Mouse (Mus musculus): ENCODE results near the gene Mcoln2. TPM values are rescaled to one million over a fixed set of nuclear protein-coding genes. Genes with fewer than 3 reads are reported as not detected.
A peak's percentile ranks its signal among the peaks of the same experiment; 100 is the strongest.

Mcoln2 gene
- polyA plus RNA-seq, 1 experiment from 2014 or later, result 0.36 TPM

DNA sequence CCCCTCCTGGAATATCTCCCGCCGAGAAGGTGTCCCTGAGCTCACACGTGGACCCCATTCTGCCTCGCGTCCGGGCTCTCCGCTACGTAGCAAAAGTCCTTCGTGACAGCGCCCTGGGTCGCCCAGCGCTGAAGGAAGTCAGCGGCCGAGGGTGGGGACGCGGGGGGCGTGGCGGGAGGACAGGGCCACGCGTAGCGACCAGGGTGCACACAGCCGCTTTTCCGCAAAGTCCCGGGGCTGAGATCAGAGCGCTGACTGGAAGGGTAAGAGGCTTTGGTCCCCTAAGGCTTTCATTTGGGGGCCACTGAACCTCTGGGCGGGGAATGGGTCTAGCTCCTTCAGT is 396 bp downstream of the Mcoln2 start:
- H3K9ac ChIP-seq, result peak overlapping the region; percentile 63
- H3K4me3 ChIP-seq, result peak overlapping the region; percentile 41
- H3K27me3 ChIP-seq, result peaks cover 46% of the 10 kb centered on the region
- peaks cover 21% of the 10 kb centered on the region for H3K4me1 ChIP-seq (replicated peaks)
- no peaks in the 10 kb centered on the region for H3K36me3 ChIP-seq
- WGBS, result under 1% methylated on average over 26 of the region's 26 CpGs
- H3K4me2 ChIP-seq, result peak overlapping the region; percentile 83
- peak; percentile 59; the same call in 1 of the 2 replicates for ATAC-seq (ENCODE audit: low read depth)
- H3K9me3 ChIP-seq, result peaks cover 5% of the 10 kb centered on the region
- no peak overlapping the region for H3K27ac ChIP-seq (replicated peaks)

DNA sequence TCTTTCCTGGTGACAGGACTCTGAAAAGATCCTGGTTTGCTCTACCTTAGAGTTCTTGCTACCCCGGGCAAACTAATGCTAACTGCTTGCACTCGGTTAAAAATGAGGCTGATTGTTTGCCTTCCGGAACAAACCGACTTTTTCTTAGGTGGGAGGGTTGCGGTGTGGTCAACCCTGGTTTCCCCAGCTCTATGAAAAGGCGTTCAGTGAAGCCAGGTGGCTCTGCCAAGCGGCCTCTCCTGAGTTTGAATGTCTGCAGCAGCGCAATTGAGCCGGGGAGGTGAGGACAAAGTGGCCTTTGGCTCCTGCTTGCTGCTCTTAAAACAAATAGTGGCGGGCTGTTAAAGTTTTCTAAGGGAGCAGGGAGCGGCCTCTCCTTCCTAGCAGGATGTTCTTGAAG is 927 bp downstream of the Mcoln2 start:
- Histone ChIP-seq H3K9ac (peak overlapping the region; percentile 63; the same call in 1 of the 2 replicates), H3K4me2 (peak overlapping the region; percentile 83), H3K36me3 (no peaks in the 10 kb centered on the region), H3K27me3 (peaks cover 46% of the 10 kb centered on the region), H3K4me3 (peak overlapping the region; percentile 41), H3K4me1 (replicated peaks) (peaks cover 21% of the 10 kb centered on the region), H3K27ac (replicated peaks) (no peak overlapping the region), H3K9me3 (no peaks in the 10 kb centered on the region)
- WGBS, result 16% methylated on average over 11 of the region's 11 CpGs
- no peak for ATAC-seq (ENCODE audit: low read depth)

DNA sequence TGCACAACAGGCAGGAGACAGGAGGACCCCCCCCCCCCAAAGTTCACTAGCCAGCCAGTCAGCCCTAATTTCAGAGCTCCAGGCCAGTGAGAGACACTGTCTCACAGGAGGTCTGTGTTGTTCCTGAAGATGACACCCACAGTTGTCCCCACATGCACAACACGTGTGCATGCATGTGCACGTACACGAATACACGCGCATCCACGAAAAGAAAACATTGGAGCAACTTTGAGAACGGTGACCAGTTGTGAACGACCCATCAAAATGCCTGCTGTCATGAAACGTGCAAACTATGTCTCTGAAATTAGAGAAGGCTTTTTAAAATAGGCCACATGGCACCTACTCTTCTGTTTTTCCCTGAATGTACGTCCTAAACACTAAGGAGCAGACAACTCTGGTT is 1.7 kb downstream of the Mcoln2 start:
- Histone ChIP-seq H3K27ac (replicated peaks) (no peak overlapping the region), H3K36me3 (no peaks in the 10 kb centered on the region), H3K4me1 (replicated peaks) (peaks cover 21% of the 10 kb centered on the region), H3K27me3 (peaks cover 46% of the 10 kb centered on the region), H3K4me2 (no peak overlapping the region), H3K9ac (no peak overlapping the region), H3K4me3 (no peak overlapping the region), H3K9me3 (no peaks in the 10 kb centered on the region)
- 94% methylated on average over 10 of the region's 10 CpGs for WGBS
- no peak for ATAC-seq (ENCODE audit: low read depth)

DNA sequence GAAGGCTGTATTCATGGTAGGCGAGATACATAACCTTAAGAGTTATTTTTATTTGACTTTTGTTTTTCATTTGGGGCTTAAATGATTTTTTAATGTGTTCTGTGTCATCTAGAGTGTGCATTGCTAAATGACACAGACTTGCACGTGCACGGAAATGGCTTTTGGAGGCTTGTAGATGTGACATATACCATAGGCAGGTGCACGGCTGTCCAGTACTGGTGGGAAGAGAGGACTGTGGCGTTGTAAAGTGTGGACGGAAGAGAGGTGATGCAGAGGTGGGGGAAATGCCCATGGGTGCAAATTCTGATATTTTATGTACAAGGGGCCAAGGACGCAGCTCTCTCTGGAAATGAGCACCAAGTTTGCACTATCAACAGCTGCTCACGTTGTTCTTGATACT is 2.1 kb downstream of the Mcoln2 start:
- H3K4me1 ChIP-seq (replicated peaks), result peaks cover 21% of the 10 kb centered on the region
- H3K9ac ChIP-seq, result no peak overlapping the region
- no peaks in the 10 kb centered on the region for H3K36me3 ChIP-seq
- 92% methylated on average over 8 of the region's 8 CpGs for WGBS
- H3K4me3 ChIP-seq, result no peak overlapping the region
- no peak for ATAC-seq (ENCODE audit: low read depth)
- no peaks in the 10 kb centered on the region for H3K9me3 ChIP-seq
- no peak overlapping the region for H3K27ac ChIP-seq (replicated peaks)
- H3K27me3 ChIP-seq, result peaks cover 46% of the 10 kb centered on the region
- no peak overlapping the region for H3K4me2 ChIP-seq

DNA sequence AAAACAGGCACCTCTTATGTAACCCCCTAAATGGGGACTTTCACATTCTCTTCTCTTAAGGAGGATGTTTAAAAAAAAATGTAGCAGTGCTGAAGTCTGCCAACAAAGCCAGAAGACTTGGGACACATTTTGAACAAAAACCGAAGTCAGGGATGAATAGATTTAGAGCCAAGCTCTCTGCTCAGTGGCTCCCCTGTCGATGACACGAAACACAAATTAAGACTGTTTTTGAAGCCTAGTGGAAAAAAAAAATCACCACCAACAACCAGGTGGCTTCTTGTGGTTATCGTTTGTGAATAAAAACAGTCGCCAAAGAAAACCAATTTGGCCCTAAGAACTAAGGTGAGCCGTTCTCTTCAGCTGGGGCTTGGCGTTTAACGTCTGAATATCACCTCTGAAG is 2.7 kb downstream of the Mcoln2 start:
- Histone ChIP-seq H3K9me3 (no peaks in the 10 kb centered on the region), H3K4me2 (no peak overlapping the region), H3K9ac (no peak overlapping the region), H3K4me3 (no peak overlapping the region), H3K36me3 (no peaks in the 10 kb centered on the region), H3K4me1 (replicated peaks) (peaks cover 21% of the 10 kb centered on the region), H3K27me3 (peaks cover 46% of the 10 kb centered on the region), H3K27ac (replicated peaks) (no peak overlapping the region)
- no peak for ATAC-seq (ENCODE audit: low read depth)
- WGBS, result 86% methylated on average over 8 of the region's 8 CpGs

DNA sequence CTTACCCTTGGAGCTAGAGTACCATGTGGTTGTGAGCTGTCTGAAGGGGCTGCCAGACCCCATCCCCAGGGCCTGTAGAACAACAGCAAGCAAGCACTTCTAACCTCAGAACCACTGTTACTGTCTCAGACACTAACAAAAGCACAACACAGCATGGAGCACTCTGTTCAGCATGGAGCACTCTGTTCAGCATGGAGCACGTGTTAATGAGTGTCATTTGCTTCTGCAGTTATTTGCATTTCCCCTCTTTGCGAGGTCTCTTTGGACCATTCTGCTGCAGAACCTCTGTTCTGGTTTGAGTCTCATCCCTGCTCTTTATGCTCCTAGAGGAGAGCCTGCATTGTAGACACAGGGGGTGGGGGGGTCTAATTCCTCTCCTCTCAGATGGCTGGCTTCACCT is 3.3 kb downstream of the Mcoln2 start:
- no peak for ATAC-seq (ENCODE audit: low read depth)
- H3K27me3 ChIP-seq, result peaks cover 46% of the 10 kb centered on the region
- no peaks in the 10 kb centered on the region for H3K9me3 ChIP-seq
- H3K9ac ChIP-seq, result no peak overlapping the region
- no peaks in the 10 kb centered on the region for H3K36me3 ChIP-seq
- H3K27ac ChIP-seq (replicated peaks), result no peak overlapping the region
- H3K4me3 ChIP-seq, result no peak overlapping the region
- 61% methylated on average over 2 of the region's 2 CpGs for WGBS
- H3K4me1 ChIP-seq (replicated peaks), result peaks cover 21% of the 10 kb centered on the region
- no peak overlapping the region for H3K4me2 ChIP-seq

DNA sequence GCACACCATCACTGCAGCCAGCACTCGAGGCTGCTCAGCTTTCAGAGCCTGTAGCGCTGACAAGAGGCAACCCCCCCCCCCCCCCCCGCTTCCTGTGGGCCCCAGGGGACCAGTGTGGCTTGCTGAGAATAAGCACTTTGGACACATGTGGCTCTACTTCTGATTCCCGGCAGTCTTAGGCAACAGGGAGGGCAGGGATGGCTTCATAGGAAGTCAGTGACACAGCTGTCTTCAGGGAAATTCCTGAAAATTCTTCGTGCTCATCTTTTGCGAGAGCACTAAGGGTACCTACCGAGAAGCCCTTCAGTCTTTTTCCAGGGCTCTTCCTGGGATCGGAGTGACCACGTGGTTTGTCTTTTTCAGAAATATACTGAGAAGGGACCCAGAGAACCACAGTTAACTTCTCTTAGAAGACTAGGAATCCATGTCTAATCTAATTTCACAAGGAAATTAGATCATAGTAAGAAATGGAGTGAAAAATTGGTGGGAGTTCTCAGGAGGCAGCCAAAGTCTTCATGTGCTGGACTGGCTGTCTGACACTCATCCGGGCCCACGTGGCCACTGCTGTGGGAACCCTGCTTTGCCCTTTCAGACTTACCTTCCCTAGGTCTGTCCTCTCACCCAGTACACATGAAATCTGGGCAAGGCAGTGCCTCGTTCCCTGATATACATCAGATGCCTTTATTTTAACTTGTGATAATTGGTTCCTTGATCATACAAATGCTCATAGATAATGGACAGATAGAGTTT is 4.4 kb downstream of the Mcoln2 start:
- WGBS, result 26% methylated on average over 12 of the region's 12 CpGs
- H3K36me3 ChIP-seq, result no peaks in the 10 kb centered on the region
- peaks cover 21% of the 10 kb centered on the region for H3K4me1 ChIP-seq (replicated peaks)
- peaks cover 40% of the 10 kb centered on the region for H3K27me3 ChIP-seq
- no peak overlapping the region for H3K27ac ChIP-seq (replicated peaks)
- no peaks in the 10 kb centered on the region for H3K9me3 ChIP-seq
- no peak overlapping the region for H3K4me3 ChIP-seq
- H3K4me2 ChIP-seq, result 0 out of 2 replicates have a peak overlapping the region, but pooled peaks have one; percentile 3
- no peak for ATAC-seq (ENCODE audit: low read depth)
- no peak overlapping the region for H3K9ac ChIP-seq

DNA sequence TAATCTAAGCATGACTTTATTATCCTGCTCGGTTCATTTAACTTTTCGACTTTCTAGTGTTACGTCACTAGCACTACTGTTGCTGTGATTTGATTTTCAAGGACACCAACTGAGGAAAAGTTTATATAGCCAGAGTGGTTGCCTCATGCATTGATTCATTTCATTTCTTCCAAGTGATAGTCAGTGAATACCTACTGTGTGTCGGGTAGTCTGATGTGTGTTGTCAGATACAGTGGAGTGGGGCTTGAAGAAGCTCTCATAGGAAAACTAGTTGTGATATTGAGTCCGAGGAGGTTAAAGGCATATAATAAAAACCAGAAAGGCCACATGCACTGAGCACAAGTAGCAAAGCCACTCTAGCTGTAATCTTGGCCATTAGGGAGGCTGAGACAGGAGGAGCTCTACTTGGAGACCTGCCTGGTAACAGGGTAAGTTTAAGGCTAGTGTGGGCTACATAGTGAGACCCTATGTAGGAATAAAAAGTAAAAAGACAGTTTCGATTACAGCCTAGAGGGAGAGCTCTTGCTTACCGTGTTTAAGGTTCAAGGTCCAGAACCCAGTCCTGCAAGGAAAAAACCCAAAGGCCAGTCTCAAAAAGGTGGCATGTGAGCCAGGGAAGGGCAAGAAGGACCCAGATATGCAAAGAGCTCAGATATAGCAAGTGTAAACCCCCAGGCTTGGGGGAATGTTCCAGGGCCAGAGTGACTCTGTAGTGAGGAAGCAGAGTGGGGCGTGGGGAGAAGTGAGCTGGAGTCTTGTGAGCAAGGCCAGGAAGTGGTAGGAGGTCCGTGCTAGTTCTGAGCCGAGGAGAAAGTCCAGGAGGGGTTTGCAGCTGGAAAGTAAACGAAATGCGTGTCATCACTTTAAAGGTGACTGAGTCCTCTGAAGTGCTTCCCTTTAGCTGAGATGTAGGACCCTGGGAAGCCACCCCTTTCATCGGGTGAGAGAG is 6.3 kb downstream of the Mcoln2 start:
- no peak for ATAC-seq (ENCODE audit: low read depth)
- WGBS, result 86% methylated on average over 13 of the region's 13 CpGs
- H3K4me3 ChIP-seq, result no peak overlapping the region
- H3K4me2 ChIP-seq, result no peak overlapping the region
- H3K9me3 ChIP-seq, result no peaks in the 10 kb centered on the region
- H3K9ac ChIP-seq, result no peak overlapping the region
- no peaks in the 10 kb centered on the region for H3K36me3 ChIP-seq
- H3K4me1 ChIP-seq (replicated peaks), result peaks cover 9% of the 10 kb centered on the region
- no peak overlapping the region for H3K27ac ChIP-seq (replicated peaks)
- peaks cover 21% of the 10 kb centered on the region for H3K27me3 ChIP-seq

DNA sequence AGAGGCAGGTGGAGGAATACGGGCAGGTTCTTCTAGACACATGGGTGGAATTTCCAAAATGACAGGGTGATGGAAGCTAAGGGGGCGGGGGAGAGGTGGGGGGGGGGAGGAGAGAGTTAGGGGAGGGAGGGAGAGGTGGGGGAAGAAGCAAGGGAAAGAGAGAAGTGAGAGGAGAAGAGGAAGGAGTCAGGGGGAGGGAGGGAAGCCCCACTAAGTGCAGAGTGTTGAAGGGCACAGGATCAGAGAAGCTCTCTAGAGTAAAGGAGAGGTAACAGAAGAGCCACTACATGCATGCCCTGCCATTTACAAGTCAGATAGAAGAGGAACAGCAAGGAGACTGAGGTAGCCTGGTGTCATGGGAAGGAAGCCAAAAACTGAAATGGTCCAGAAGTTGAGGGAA is 7.2 kb downstream of the Mcoln2 start:
- H3K36me3 ChIP-seq, result no peaks in the 10 kb centered on the region
- no peak overlapping the region for H3K4me3 ChIP-seq
- H3K27ac ChIP-seq (replicated peaks), result no peak overlapping the region
- H3K9ac ChIP-seq, result no peak overlapping the region
- H3K4me1 ChIP-seq (replicated peaks), result peaks cover 9% of the 10 kb centered on the region
- no peak overlapping the region for H3K4me2 ChIP-seq
- H3K27me3 ChIP-seq, result peaks cover 12% of the 10 kb centered on the region
- ATAC-seq (ENCODE audit: low read depth), result no peak
- 82% methylated on average over 2 of the region's 2 CpGs for WGBS
- no peaks in the 10 kb centered on the region for H3K9me3 ChIP-seq

DNA sequence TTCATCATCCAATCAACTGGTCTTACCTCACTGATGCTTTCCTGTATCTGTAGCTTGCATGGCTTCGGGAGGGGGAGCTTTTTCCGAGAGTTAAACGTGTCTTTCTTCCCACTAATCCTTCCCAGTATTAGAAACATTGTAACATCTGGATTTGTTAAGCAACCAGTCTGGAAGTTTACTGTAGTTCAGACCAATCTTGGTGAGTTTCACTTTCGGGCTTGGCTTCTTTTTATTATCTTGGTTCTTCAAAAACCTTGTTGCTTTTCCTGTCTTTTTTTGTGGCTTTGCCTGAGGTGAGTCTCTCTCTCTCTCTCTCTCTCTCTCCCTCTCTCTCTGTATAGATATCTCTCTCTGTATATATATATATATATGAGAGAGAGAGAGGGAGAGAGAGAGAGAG is 8.4 kb downstream of the Mcoln2 start:
- H3K9ac ChIP-seq, result no peak overlapping the region
- no peak overlapping the region for H3K4me2 ChIP-seq
- peaks cover 1% of the 10 kb centered on the region; the same call in 1 of the 2 replicates for H3K27me3 ChIP-seq
- H3K4me1 ChIP-seq (replicated peaks), result peaks cover 9% of the 10 kb centered on the region
- H3K36me3 ChIP-seq, result no peaks in the 10 kb centered on the region
- 88% methylated on average over 4 of the region's 4 CpGs for WGBS
- H3K9me3 ChIP-seq, result no peaks in the 10 kb centered on the region
- ATAC-seq (ENCODE audit: low read depth), result no peak
- no peak overlapping the region for H3K4me3 ChIP-seq
- H3K27ac ChIP-seq (replicated peaks), result no peak overlapping the region

DNA sequence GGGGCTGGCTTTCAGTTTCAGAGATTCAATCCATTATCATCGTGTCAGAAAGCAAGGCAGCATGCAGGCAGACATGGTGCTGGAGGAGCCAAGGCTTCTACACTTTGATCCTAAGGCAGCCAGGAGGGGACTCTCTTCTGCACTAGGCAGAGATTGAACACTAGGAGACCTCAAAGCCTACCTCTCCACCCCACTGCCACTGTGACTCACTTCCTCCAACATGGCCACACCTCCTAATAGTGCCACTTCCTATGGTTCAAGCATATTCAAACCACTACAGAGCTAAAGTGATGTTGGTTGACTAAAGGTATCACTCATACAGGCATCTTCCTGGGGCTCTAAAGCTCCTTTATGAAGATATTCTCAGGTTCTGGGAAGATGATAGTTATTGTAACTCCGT is 9.7 kb downstream of the Mcoln2 start:
- no peak for ATAC-seq (ENCODE audit: low read depth)
- 90% methylated on average over 2 of the region's 2 CpGs for WGBS

DNA sequence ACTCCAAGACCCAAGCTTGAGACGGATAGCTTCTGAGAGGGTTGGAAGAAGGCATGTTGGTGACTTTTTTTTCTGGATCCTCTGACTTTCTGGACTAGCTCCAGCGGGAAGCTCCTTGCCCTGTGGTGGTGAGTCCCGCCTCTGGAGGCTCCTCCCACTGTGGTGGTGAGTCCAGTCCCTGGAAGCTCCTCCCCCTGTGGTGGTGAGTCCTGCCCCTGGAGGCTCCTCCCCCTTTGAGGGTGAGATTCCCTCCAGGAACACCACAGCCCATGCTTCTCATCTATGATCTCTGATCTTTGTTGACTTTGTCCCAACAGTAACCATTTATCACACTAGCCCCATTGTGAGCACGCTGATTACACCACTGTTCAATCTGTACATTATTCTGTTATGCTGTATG is 12.6 kb downstream of the Mcoln2 start:
- H3K9me3 ChIP-seq, result no peaks in the 10 kb centered on the region
- H3K27me3 ChIP-seq, result no peaks in the 10 kb centered on the region
- H3K36me3 ChIP-seq, result no peaks in the 10 kb centered on the region
- H3K4me2 ChIP-seq, result no peak overlapping the region
- no peak for ATAC-seq (ENCODE audit: low read depth)
- 80% methylated on average over 4 of the region's 4 CpGs for WGBS
- H3K9ac ChIP-seq, result no peak overlapping the region
- H3K4me3 ChIP-seq, result no peak overlapping the region
- H3K27ac ChIP-seq (replicated peaks), result no peak overlapping the region
- H3K4me1 ChIP-seq (replicated peaks), result no peaks in the 10 kb centered on the region

More for the DNA sequence above, 9.7 kb downstream of the Mcoln2 start:
- H3K27ac ChIP-seq (replicated peaks), result no peak overlapping the region
- no peak overlapping the region for H3K4me3 ChIP-seq
- no peak overlapping the region for H3K9ac ChIP-seq
- no peaks in the 10 kb centered on the region for H3K27me3 ChIP-seq
- no peaks in the 10 kb centered on the region for H3K4me1 ChIP-seq (replicated peaks)
- no peaks in the 10 kb centered on the region for H3K36me3 ChIP-seq
- no peaks in the 10 kb centered on the region for H3K9me3 ChIP-seq
- no peak overlapping the region for H3K4me2 ChIP-seq
